Mouse (Mus musculus) limb, embryonic 13.5 days (tissue): ENCODE measurements around the gene Ctla4. TPM values are rescaled to one million over a fixed set of nuclear protein-coding genes. Genes with fewer than 3 reads are reported as not detected.
A peak's percentile ranks its signal among the peaks of the same experiment; 100 is the strongest.

Experiments
- ATAC-seq: fragments of 200-750 bp; cut with Nextera tagmentation; 2 replicates; pipeline ENCODE4 v1.8.0; 2017; ENCODE audit warnings: low read depth, moderate number of reproducible peaks, moderate TSS enrichment; ENCODE audit not compliant: low FRiP score
- H3K27ac ChIP-seq: fragments of 300-500 bp; sonication (generic); 2 replicates; pipeline ENCODE4 v1.5.1; 2015; ENCODE audit warnings: inconsistent platforms, mild to moderate bottlenecking, moderate library complexity
- H3K27me3 ChIP-seq: fragments of 300-500 bp; sonication (generic); 2 replicates; pipeline ENCODE4 v1.6.1; 2015; ENCODE audit warnings: mild to moderate bottlenecking, inconsistent platforms
- H3K36me3 ChIP-seq: fragments of 300-500 bp; sonication (generic); 2 replicates; pipeline ENCODE4 v1.6.1; 2015; ENCODE audit warnings: inconsistent platforms, mild to moderate bottlenecking, moderate library complexity
- H3K4me1 ChIP-seq: fragments of 300-500 bp; sonication (generic); 2 replicates; pipeline ENCODE4 v1.6.1; 2015; ENCODE audit warnings: inconsistent platforms
- H3K4me2 ChIP-seq: fragments of 300-500 bp; sonication (generic); replicated peaks from 2 replicates; pipeline ENCODE4 v1.6.1; 2015; ENCODE audit warnings: inconsistent platforms, mild to moderate bottlenecking, moderate library complexity
- H3K4me3 ChIP-seq: fragments of 300-500 bp; sonication (generic); 2 replicates; pipeline ENCODE4 v1.5.1; 2015; ENCODE audit warnings: moderate library complexity, mild to moderate bottlenecking, inconsistent platforms
- H3K9ac ChIP-seq: fragments of 300-500 bp; sonication (generic); 2 replicates; pipeline ENCODE4 v1.6.1; 2015; ENCODE audit warnings: mild to moderate bottlenecking, inconsistent platforms
- H3K9me3 ChIP-seq: fragments of 300-500 bp; sonication (generic); 2 replicates; pipeline ENCODE4 v1.6.1; 2016; ENCODE audit warnings: inconsistent platforms
- WGBS: fragments of 180-500 bp; shearing (Covaris S2); methylation state at CpG from one replicate; pipeline ENCODE4 v1.1.7; 2015; 5-methylcytosine and 5-hydroxymethylcytosine counted together
- polyA plus RNA-seq: library from polyadenylated mRNA; unstranded; fragments of >200 nt; fragmentation: Nextera tagmentation; extraction: Ambion mirVana; gene quantifications from 2 replicates; pipeline ENCODE4 v1.2.1, GENCODE M21; 2015

Ctla4 gene
- polyA plus RNA-seq, 1 experiment from 2014 or later, result 0.09 TPM

- Histone ChIP-seq H3K4me1 (peaks cover 7% of the 10 kb centered on the region), H3K27me3 (no peaks in the 10 kb centered on the region), H3K4me3 (no peak overlapping the region), H3K4me2 (no peak overlapping the region), H3K27ac (no peak overlapping the region), H3K36me3 (no peaks in the 10 kb centered on the region), H3K9ac (no peak overlapping the region), H3K9me3 (no peaks in the 10 kb centered on the region)
- 64% methylated on average over 2 of the region's 2 CpGs for WGBS
- no peak for ATAC-seq
Measured at GRCm38 (mm10) chr1:60954759-60955158, 68.0 kb downstream of the Ctla4 start.

- 87% methylated on average over 3 of the region's 3 CpGs for WGBS
Measured at GRCm38 (mm10) chr1:60955186-60955585, 68.4 kb downstream of the Ctla4 start.

GRCm38 (mm10) chr1:60956196-60956595, 69.4 kb downstream of the Ctla4 start:
- H3K4me3 ChIP-seq, result no peak overlapping the region
- no peak overlapping the region for H3K9ac ChIP-seq
- 78% methylated on average over 6 of the region's 6 CpGs for WGBS

More at GRCm38 (mm10) chr1:60955186-60955585, 68.4 kb downstream of the Ctla4 start:
- ATAC-seq, result no peak
- Histone ChIP-seq H3K4me2 (no peak overlapping the region), H3K36me3 (no peaks in the 10 kb centered on the region), H3K4me1 (peaks cover 7% of the 10 kb centered on the region), H3K27me3 (no peaks in the 10 kb centered on the region), H3K4me3 (no peak overlapping the region), H3K9ac (no peak overlapping the region), H3K27ac (no peak overlapping the region), H3K9me3 (no peaks in the 10 kb centered on the region)

GRCm38 (mm10) chr1:60958287-60958686, 71.5 kb downstream of the Ctla4 start:
- ATAC-seq, result no peak
- H3K9ac ChIP-seq, result no peak overlapping the region
- no peak overlapping the region for H3K27ac ChIP-seq
- 91% methylated on average over 1 of the region's 1 CpGs for WGBS
- no peaks in the 10 kb centered on the region for H3K4me1 ChIP-seq
- H3K4me3 ChIP-seq, result no peak overlapping the region
- H3K4me2 ChIP-seq, result no peak overlapping the region
- no peaks in the 10 kb centered on the region for H3K9me3 ChIP-seq
- H3K27me3 ChIP-seq, result no peaks in the 10 kb centered on the region
- no peaks in the 10 kb centered on the region for H3K36me3 ChIP-seq

More at GRCm38 (mm10) chr1:60956196-60956595, 69.4 kb downstream of the Ctla4 start:
- no peak overlapping the region for H3K4me2 ChIP-seq
- H3K4me1 ChIP-seq, result peaks cover 7% of the 10 kb centered on the region
- H3K9me3 ChIP-seq, result no peaks in the 10 kb centered on the region
- no peaks in the 10 kb centered on the region for H3K36me3 ChIP-seq
- no peak overlapping the region for H3K27ac ChIP-seq
- ATAC-seq, result no peak
- H3K27me3 ChIP-seq, result no peaks in the 10 kb centered on the region

GRCm38 (mm10) chr1:60959246-60959645, 72.4 kb downstream of the Ctla4 start:
- no peaks in the 10 kb centered on the region for H3K4me1 ChIP-seq
- 81% methylated on average over 4 of the region's 4 CpGs for WGBS
- no peaks in the 10 kb centered on the region for H3K36me3 ChIP-seq
- no peak overlapping the region for H3K9ac ChIP-seq
- no peaks in the 10 kb centered on the region for H3K27me3 ChIP-seq
- no peaks in the 10 kb centered on the region for H3K9me3 ChIP-seq
- no peak overlapping the region for H3K4me2 ChIP-seq
- no peak overlapping the region for H3K27ac ChIP-seq
- H3K4me3 ChIP-seq, result no peak overlapping the region
- no peak for ATAC-seq

GRCm38 (mm10) chr1:60960451-60960850, 73.7 kb downstream of the Ctla4 start:
- no peaks in the 10 kb centered on the region for H3K4me1 ChIP-seq
- no peak for ATAC-seq
- no peaks in the 10 kb centered on the region for H3K9me3 ChIP-seq
- H3K9ac ChIP-seq, result no peak overlapping the region
- no peaks in the 10 kb centered on the region for H3K36me3 ChIP-seq
- 89% methylated on average over 11 of the region's 11 CpGs for WGBS
- no peak overlapping the region for H3K4me2 ChIP-seq
- H3K4me3 ChIP-seq, result no peak overlapping the region
- H3K27ac ChIP-seq, result no peak overlapping the region
- no peaks in the 10 kb centered on the region for H3K27me3 ChIP-seq

GRCm38 (mm10) chr1:60961080-60961479, 74.3 kb downstream of the Ctla4 start:
- Histone ChIP-seq H3K27ac (no peak overlapping the region), H3K9me3 (no peaks in the 10 kb centered on the region), H3K4me1 (no peaks in the 10 kb centered on the region), H3K9ac (no peak overlapping the region), H3K36me3 (no peaks in the 10 kb centered on the region), H3K4me3 (no peak overlapping the region), H3K27me3 (no peaks in the 10 kb centered on the region), H3K4me2 (no peak overlapping the region)
- WGBS, result 22% methylated on average over 4 of the region's 4 CpGs
- peak; percentile 66; the same call in 1 of the 2 replicates for ATAC-seq

GRCm38 (mm10) chr1:60962095-60962494, 75.3 kb downstream of the Ctla4 start:
- 88% methylated on average over 4 of the region's 4 CpGs for WGBS

More at GRCm38 (mm10) chr1:60962095-60962494, 75.3 kb downstream of the Ctla4 start:
- Histone ChIP-seq H3K27me3 (no peaks in the 10 kb centered on the region), H3K9me3 (no peaks in the 10 kb centered on the region), H3K4me1 (no peaks in the 10 kb centered on the region), H3K9ac (no peak overlapping the region), H3K27ac (no peak overlapping the region), H3K36me3 (no peaks in the 10 kb centered on the region), H3K4me2 (no peak overlapping the region), H3K4me3 (no peak overlapping the region)
- no peak for ATAC-seq

Other genes with a start within 250 kb of the Ctla4 start
- 0.23 and 0.29 TPM in 2 replicates for gene Cd28, start 170.2 kb upstream of the Ctla4 start, polyA plus RNA-seq
- gene Icos, start 90.9 kb downstream of the Ctla4 start, polyA plus RNA-seq, result 0.33 and 0.47 TPM in 2 replicates